Mouse (Mus musculus): ENCODE results near the gene Hrh1. TPM values are rescaled to one million over a fixed set of nuclear protein-coding genes. Genes with fewer than 3 reads are reported as not detected.

Gene Hrh1
- polyA plus RNA-seq, 1 experiment: 2.3 TPM

- Histone ChIP-seq H3K4me3 (ENCODE audit: low read depth, low read length) (no peak overlapping the region), H3K27me3 (ENCODE audit: control insufficient read depth, insufficient read depth, low read length) (no peaks in the 10 kb centered on the region), H3K4me1 (ENCODE audit: control insufficient read depth, insufficient read depth, insufficient read length, low read length) (no peaks in the 10 kb centered on the region), H3K36me3 (ENCODE audit: control insufficient read depth, insufficient read depth, low read length) (no peaks in the 10 kb centered on the region), H3K27ac (ENCODE audit: insufficient read depth, low read depth, low read length) (no peak overlapping the region)
- WGBS: 74% methylated on average over 6 of the region's 6 CpGs
- TF ChIP-seq POLR2A (IDR thresholded peaks at IDR 0.05; ENCODE audit: low read depth, low read length) (no peak), CTCF (IDR thresholded peaks at IDR 0.05; ENCODE audit: extremely low read depth, insufficient read length, insufficient replicate concordance, low read depth, low read length) (no peak)
These were observed 29.5 kb upstream of the Hrh1 start for GRCm38 (mm10) chr6:114368196-114368595.

- Histone ChIP-seq H3K27ac (ENCODE audit: insufficient read depth, low read depth, low read length) (no peak overlapping the region), H3K4me3 (ENCODE audit: low read depth, low read length) (no peak overlapping the region), H3K27me3 (ENCODE audit: control insufficient read depth, insufficient read depth, low read length) (no peaks in the 10 kb centered on the region), H3K36me3 (ENCODE audit: control insufficient read depth, insufficient read depth, low read length) (no peaks in the 10 kb centered on the region), H3K4me1 (ENCODE audit: control insufficient read depth, insufficient read depth, insufficient read length, low read length) (no peaks in the 10 kb centered on the region)
- TF ChIP-seq POLR2A (IDR thresholded peaks at IDR 0.05; ENCODE audit: low read depth, low read length) (no peak), CTCF (IDR thresholded peaks at IDR 0.05; ENCODE audit: extremely low read depth, insufficient read length, insufficient replicate concordance, low read depth, low read length) (no peak)
- 84% methylated on average over 7 of the region's 7 CpGs for WGBS
These were observed 25.0 kb upstream of the Hrh1 start for GRCm38 (mm10) chr6:114372741-114373140.

- no peaks in the 10 kb centered on the region for H3K36me3 ChIP-seq (ENCODE audit: control insufficient read depth, insufficient read depth, low read length)
- no peak overlapping the region for H3K27ac ChIP-seq (ENCODE audit: insufficient read depth, low read depth, low read length)
- 82% methylated on average over 3 of the region's 3 CpGs for WGBS
- no peak overlapping the region for H3K4me3 ChIP-seq (ENCODE audit: low read depth, low read length)
- no peaks in the 10 kb centered on the region for H3K4me1 ChIP-seq (ENCODE audit: control insufficient read depth, insufficient read depth, insufficient read length, low read length)
- no peak for TF ChIP-seq CTCF (IDR thresholded peaks at IDR 0.05; ENCODE audit: extremely low read depth, insufficient read length, insufficient replicate concordance, low read depth, low read length)
- no peak for TF ChIP-seq POLR2A (IDR thresholded peaks at IDR 0.05; ENCODE audit: low read depth, low read length)
- no peaks in the 10 kb centered on the region for H3K27me3 ChIP-seq (ENCODE audit: control insufficient read depth, insufficient read depth, low read length)
These were observed 16.9 kb upstream of the Hrh1 start for GRCm38 (mm10) chr6:114380872-114381271.

- TF ChIP-seq POLR2A (IDR thresholded peaks at IDR 0.05; ENCODE audit: low read depth, low read length) (no peak), CTCF (IDR thresholded peaks at IDR 0.05; ENCODE audit: extremely low read depth, insufficient read length, insufficient replicate concordance, low read depth, low read length) (no peak)
- 36% methylated on average over 6 of the region's 6 CpGs for WGBS
These were observed 10.4 kb upstream of the Hrh1 start for GRCm38 (mm10) chr6:114387320-114387719.

GRCm38 (mm10) chr6:114387855-114388254 is 9.9 kb upstream of the Hrh1 start:
- no peak overlapping the region for H3K27ac ChIP-seq (ENCODE audit: insufficient read depth, low read depth, low read length)
- WGBS: 45% methylated on average over 4 of the region's 4 CpGs

More at GRCm38 (mm10) chr6:114387320-114387719, 10.4 kb upstream of the Hrh1 start:
- Histone ChIP-seq H3K27me3 (ENCODE audit: control insufficient read depth, insufficient read depth, low read length) (no peaks in the 10 kb centered on the region), H3K4me1 (ENCODE audit: control insufficient read depth, insufficient read depth, insufficient read length, low read length) (peaks cover 8% of the 10 kb centered on the region; the same call in 1 of the 2 replicates), H3K36me3 (ENCODE audit: control insufficient read depth, insufficient read depth, low read length) (no peaks in the 10 kb centered on the region), H3K4me3 (ENCODE audit: low read depth, low read length) (no peak overlapping the region), H3K27ac (ENCODE audit: insufficient read depth, low read depth, low read length) (no peak overlapping the region)

GRCm38 (mm10) chr6:114390129-114390528 is 7.6 kb upstream of the Hrh1 start:
- no peak overlapping the region for H3K27ac ChIP-seq (ENCODE audit: insufficient read depth, low read depth, low read length)
- H3K4me3 ChIP-seq (ENCODE audit: low read depth, low read length): no peak overlapping the region
- no peak for TF ChIP-seq POLR2A (IDR thresholded peaks at IDR 0.05; ENCODE audit: low read depth, low read length)
- WGBS: 74% methylated on average over 2 of the region's 2 CpGs
- no peaks in the 10 kb centered on the region for H3K27me3 ChIP-seq (ENCODE audit: control insufficient read depth, insufficient read depth, low read length)
- H3K4me1 ChIP-seq (ENCODE audit: control insufficient read depth, insufficient read depth, insufficient read length, low read length): peaks cover 10% of the 10 kb centered on the region; the same call in 1 of the 2 replicates
- H3K36me3 ChIP-seq (ENCODE audit: control insufficient read depth, insufficient read depth, low read length): no peaks in the 10 kb centered on the region

More at GRCm38 (mm10) chr6:114387855-114388254, 9.9 kb upstream of the Hrh1 start:
- Histone ChIP-seq H3K4me3 (ENCODE audit: low read depth, low read length) (no peak overlapping the region), H3K27me3 (ENCODE audit: control insufficient read depth, insufficient read depth, low read length) (no peaks in the 10 kb centered on the region), H3K36me3 (ENCODE audit: control insufficient read depth, insufficient read depth, low read length) (no peaks in the 10 kb centered on the region), H3K4me1 (ENCODE audit: control insufficient read depth, insufficient read depth, insufficient read length, low read length) (peaks cover 8% of the 10 kb centered on the region; the same call in 1 of the 2 replicates)
- TF ChIP-seq POLR2A (IDR thresholded peaks at IDR 0.05; ENCODE audit: low read depth, low read length) (no peak), CTCF (IDR thresholded peaks at IDR 0.05; ENCODE audit: extremely low read depth, insufficient read length, insufficient replicate concordance, low read depth, low read length) (no peak)

- H3K27me3 ChIP-seq (ENCODE audit: control insufficient read depth, insufficient read depth, low read length): no peaks in the 10 kb centered on the region
- H3K36me3 ChIP-seq (ENCODE audit: control insufficient read depth, insufficient read depth, low read length): no peaks in the 10 kb centered on the region
- TF ChIP-seq POLR2A (IDR thresholded peaks at IDR 0.05; ENCODE audit: low read depth, low read length): no peak
- no peak for TF ChIP-seq CTCF (IDR thresholded peaks at IDR 0.05; ENCODE audit: extremely low read depth, insufficient read length, insufficient replicate concordance, low read depth, low read length)
- no peak overlapping the region for H3K27ac ChIP-seq (ENCODE audit: insufficient read depth, low read depth, low read length)
- H3K4me3 ChIP-seq (ENCODE audit: low read depth, low read length): no peak overlapping the region
- H3K4me1 ChIP-seq (ENCODE audit: control insufficient read depth, insufficient read depth, insufficient read length, low read length): peaks cover 19% of the 10 kb centered on the region
- WGBS: 73% methylated on average over 4 of the region's 4 CpGs
These were observed 2.8 kb upstream of the Hrh1 start for GRCm38 (mm10) chr6:114394982-114395381.
